Mouse (Mus musculus) frontal cortex, postnatal 36 days (tissue): ENCODE measurements around the gene Cblc.

Source experiments
- DNase-seq, 2 experiments: peaks; one replicate each; pipeline ENCODE4 v3.0.0; 2022; ENCODE audit warnings: low spot score in 2 of 2

The Cblc gene

DNA sequence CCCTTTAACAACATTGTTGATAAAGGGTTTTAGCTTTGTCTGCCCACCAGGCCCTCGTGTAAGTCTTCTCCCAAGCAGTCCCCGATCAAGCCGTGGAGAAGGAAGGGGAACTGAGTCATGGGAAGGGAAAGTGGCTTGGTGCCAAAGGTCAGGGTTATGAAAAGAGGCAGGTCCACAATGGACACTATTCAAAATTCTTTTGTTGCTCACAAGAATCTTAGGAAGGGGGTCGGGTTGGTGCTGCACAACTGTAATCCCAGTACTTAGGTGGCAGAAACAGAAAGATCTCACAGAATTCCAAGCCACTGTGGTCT, 45.6 kb downstream of the Cblc start:
- no peak for DNase-seq

GRCm38 (mm10) chr7:19750217-19751069, 46.2 kb downstream of the Cblc start, which contains the start of gene Nectin2:
TSS of gene Nectin2 (minus strand) at chr7:19750483.
- peak; percentile 76 to 77 for DNase-seq

DNA sequence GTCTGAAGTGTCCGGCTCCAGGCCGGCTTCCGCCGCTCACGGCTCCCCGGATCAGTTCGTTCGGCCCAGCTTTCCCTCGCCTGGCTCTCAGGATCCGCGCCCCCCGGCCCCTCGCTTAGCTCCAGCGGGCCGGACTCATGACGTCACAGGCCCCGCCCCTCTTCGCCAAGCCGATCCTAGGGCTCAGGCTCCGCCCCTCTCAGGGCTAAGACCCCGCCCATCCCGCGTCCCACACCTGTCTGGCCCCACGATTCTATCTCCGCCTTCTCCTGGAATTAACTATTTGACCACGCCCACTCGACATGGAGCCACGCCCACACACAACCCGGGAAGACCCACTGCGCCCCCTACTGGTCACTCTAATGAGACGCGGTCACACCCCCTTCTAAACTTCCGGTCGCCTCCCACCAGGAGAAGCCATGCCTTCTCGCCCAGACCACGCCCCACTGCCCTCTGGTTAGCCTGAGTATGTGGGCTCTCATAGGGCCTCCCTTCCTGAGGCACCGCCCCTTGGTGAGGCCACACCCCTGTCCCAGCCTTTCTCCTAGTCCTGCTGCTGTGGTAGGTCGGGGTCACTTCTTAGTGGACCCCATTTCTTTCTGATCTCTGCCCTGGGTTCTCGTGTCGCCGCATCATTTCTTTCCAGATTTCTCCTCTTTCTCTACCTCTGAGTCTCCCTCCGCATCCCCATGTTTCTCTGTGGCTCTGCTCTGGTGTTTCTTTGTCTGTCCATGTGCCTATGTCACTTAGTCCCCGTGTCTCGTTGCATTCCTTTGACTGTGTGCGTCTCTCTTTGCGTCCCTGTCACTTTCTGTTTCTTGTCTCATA, 47.0 kb downstream of the Cblc start:
- peak; percentile 91 to 92 for DNase-seq

DNA sequence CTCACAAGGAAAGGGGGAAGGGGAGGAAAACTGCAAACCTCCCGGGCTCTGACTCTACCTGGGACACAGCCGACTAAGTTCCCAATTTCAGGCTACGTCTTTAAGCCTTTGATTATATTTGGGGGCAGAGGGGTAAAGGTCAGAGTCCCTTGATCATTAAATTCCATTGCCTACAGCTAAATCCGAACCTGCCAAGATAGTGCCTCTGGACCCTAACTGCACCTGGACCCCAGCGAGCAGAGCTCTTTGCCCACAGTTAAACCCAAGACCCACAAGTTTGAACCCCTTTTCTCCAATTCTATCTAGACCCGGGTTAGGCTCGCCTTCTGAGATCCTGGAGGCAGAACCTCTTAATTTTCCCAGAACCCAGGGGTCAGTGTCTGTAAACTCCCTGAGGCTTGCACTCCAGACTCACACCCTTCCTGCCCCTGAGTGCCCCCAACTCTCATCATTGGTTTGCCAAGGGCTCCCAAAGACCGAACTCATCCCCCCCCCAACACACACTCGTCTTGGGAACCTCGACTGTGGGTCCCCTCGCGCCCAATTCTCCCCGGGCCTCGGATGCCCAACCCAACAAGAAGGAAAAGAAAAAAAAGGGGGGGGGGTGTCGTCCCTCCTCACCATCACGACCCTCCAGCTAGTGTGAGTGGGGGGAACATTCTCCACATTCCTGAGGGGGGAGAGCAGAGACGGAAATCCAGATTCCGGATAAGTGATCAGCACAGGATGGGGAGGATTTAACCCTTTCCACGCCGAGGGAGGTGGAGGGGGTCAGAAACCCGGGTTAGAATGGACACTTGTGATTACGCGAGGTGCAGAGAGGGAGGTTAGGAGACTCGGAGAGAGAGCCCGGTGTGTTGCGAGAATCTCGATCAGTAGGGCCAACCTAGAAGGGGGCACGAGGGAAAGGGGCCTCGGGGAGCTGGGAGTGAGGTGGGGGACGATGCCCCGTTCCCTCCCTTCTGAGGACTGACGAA, 48.1 kb downstream of the Cblc start:
- DNase-seq = peak in 1 of 2 experiments; percentile 19

DNA sequence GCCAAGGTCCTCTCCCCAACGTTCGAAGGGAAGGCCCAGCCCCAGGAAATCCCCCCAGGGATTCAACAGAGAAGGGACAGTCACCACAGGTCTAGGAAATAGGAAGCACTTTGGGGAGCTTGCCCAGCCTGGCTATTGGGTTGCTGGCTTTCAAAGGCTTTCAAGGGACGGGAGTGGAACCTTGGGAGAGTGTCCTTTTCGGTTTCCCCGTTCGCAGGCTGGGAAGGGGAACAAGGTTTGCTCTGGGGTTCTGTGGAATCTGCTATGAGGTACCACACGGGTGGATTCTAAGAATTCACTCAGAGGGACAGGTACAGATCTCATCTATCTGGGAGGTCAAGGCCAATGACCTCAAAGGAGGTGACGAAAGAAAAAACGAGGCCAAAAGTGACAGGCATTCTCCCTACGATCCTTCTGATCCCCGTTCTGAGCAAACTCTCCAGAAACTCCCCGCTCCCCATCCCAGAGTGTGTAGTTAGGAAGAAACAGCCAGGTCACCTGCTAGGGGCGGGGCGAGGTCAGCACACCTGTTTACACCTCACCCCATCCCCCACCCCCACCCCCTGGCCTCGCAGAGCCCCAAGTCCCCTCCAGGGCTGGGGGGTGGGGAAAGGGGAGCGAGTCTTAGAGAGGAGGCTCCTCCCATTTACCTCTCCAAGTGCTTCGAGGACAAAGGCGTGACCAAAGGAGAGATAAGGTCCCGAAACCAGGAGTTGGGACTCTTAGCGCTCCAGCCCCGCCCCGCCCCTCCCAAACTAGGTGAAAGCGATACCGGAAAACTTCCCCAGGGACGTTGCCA, 49.0 kb downstream of the Cblc start:
- DNase-seq = no peak

DNA sequence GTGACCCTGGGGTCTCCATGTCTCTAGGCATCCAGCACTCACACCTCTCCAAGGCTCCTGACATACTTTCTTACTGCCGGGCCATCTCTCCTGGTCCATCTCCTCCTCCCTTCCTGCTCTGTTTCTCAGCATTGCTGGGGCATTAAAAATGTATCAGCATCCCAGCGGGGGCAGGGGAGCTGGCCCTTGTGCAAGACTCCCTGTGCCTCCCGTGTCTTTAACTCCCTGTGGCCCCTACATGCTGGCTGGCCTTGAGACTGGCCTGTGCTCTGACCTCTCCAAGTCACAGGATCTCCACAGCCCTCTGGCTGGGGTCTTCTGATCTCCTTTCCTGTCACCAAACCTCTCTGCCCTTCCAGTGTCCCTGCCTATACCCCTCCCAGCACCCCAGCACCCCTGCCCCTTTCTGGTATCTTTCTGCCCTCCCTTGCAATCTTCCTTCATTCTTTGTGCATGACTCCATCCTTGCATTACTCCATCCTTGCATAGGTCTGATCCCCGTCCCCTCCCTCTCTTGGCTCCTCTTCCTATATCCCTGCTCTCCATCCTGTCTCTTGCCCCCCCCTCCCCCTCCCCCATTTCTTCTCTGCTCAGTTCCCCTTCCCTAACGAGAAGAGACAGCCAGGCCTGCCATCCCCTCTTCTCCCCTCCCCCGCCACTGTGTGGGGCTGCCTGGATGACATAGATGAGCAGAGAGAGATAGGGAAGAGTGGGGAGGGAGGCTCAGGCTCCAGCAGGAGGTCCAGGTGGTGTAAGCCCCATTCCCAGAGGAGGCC, 50.0 kb downstream of the Cblc start:
- DNase-seq = no peak

DNA sequence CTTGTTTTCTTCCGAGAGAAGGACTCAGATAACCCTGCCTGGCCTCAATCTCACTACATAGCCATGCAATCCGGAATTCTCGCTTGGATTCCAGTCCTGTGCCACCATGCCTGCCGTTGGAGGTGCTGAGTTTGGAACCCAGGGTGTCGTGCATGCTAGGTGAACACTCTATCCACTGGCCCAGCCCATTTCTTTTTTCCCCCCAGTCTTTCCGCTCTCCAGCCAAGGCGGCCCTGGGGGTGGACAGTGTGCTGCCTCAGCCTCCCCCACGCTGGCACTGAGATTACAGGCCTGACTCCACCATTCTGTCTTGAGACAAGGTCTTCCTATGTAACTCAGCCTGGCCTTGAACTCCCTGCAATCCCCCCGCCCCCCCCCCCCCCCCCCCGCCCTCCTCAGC, 50.6 kb downstream of the Cblc start:
- DNase-seq = no peak

DNA sequence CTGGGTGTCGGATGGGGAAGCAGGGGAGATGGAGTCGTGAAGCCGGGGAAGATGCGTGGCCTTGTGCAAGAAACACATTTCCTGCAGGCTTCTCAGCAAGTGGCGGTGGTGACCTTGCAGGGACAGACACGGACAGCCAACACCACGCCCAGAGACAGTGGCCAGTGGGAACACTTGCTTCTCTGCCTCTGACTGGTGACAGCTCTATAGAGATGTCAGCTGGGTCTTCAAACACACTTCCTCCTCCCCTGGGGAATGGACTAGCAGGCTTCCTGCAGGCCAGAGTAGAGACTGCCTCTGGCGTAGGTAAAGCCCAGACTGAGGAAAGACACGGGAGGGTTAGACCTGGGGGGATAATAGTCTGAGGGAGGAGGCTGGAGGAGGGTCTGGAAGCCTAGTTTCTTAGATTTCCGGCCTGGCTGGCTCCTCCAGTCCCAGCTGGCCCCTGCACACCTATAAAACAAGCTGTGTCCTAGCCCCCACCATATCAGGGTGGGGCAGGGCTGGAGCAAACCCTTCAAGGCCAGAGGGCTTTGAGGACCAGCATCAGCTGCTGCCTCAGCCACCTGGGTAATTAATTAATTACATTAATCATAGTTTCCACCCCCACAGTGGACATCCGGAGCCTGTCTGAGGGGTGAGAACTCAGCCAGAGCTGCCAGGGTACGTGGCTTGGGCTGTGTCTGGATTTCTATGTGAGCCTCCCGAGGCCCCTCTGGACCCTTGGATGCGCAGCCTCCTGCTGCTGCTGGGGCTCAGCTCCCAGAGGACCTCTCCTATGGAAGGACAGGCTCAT, 51.8 kb downstream of the Cblc start:
- no peak for DNase-seq

- DNase-seq = no peak
Observed at GRCm38 (mm10) chr7:19743791-19744190, 52.8 kb downstream of the Cblc start.

GRCm38 (mm10) chr7:19742468-19742867, 54.1 kb downstream of the Cblc start:
- DNase-seq = no peak

DNA sequence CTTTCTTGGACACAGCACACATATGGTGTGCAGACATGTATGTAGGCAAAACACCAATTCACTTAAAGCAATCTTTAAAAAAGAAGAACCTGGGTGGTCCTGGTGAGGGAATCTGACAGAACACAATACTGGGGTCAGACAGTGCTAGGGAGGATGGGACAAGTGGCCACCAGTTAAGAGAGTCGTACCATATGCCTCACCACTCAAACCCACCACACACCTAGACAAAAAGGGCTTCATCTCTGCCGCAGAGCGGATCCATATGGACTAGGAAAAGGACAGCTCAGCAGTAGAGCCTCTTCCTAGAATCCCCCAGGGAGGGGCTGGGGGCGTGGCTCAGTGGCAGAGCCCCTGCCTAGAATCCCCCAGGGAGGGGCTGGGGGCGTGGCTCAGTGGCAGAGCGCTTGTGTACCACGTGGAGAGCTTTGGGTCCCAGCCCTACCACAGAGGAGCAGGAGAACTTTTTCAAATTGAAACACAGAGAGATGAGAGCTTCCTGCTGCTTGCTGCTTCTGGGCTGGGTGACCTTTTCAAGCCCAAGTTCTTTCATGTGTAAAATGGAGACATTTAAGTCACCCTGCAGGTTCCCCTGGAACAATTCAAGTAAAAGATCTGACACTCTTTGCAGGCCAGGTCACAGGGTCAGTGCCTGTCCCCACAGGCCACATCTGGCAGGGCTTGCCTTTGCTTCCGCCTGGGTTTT, 55.1 kb downstream of the Cblc start:
- DNase-seq = no peak

DNA sequence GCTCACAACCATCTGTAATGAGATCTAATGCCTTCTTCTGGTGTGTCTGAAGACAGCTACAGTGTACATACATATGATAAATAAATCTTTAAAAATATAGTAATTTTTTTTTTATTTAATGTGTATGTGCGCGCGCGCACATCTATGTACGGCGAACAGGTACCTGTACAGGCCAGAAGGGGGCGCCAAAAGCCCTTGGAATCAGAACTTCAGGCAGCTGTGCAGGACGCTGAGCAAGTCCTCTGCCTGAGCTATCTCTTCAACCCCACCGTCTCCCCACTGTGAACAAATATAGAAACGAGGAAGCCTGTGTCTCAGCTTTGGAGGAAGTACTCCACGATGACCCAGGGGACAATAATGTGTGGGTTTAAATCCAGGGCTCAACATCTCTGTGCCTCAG, 56.3 kb downstream of the Cblc start:
- DNase-seq = no peak

- no peak for DNase-seq
Observed at GRCm38 (mm10) chr7:19738771-19739170, 57.8 kb downstream of the Cblc start.

DNA sequence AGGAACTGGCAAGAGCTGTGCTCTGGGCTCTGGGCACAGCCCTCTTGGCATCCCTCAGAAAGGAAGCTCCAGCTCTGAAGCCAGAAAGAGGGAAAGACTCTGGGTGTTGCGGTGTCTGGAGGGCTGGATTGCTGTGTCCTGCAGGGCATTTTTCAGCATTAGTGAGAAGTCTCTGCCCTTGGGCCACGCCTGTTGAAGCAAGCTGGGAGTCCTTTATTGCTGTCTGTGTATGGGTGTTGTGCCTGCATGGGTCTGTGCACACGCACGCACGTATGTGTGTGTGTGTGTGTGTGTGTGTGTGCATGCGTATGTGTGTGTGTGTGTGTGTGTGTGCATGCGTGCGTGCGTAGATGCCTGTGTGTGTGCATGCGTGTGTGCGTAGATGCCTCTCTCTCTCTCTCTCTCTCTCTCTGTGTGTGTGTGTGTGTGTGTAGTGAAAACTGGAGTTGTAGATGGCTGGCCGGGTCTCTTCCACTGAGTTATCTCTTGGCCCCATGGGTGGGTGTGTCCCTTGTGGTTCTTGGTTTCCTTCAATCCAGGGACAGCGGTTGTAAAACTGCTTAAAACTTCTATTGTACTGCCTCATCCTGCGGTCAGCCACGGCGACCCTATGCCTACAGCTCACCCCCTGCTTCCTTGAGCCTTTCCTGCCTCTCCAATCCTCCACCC, 60.1 kb downstream of the Cblc start:
- DNase-seq = no peak

GRCm38 (mm10) chr7:19734178-19734666, 62.4 kb downstream of the Cblc start:
- no peak for DNase-seq
